Mouse (Mus musculus): ENCODE results near the gene Cyb5b. TPM values are rescaled to one million over a fixed set of nuclear protein-coding genes. Genes with fewer than 3 reads are reported as not detected.
"Not testable (repeated sequence)": the region's sequence is repeated elsewhere in the genome, so short reads cannot be mapped to it uniquely, and the experiment has no call there.

Cyb5b gene
- total RNA-seq, 2 experiments from 2014 or later: 98.3 to 99.8 TPM

DNA sequence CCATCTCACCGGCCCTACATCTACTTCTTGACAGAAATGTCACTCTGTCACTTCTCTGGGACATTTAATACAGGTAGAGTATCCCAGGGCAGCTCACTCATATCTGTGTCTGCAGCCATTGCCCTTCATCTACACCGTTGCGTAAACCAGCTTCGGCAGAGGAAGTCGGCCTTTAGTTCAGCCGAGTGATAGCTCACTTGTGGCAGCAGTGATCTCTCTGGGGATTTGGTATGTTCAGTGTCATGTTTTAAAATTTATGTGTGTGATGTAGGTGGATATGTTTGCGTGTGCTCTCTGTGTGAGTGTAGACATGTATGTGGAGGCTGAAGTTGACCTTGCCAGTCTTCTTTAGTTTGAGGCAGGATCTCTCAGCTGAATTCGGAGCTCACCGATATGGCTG is 15.3 kb downstream of the Cyb5b start:
- intact Hi-C loops (cut with DNase I): no loop called here
- DNase-seq: no peak

DNA sequence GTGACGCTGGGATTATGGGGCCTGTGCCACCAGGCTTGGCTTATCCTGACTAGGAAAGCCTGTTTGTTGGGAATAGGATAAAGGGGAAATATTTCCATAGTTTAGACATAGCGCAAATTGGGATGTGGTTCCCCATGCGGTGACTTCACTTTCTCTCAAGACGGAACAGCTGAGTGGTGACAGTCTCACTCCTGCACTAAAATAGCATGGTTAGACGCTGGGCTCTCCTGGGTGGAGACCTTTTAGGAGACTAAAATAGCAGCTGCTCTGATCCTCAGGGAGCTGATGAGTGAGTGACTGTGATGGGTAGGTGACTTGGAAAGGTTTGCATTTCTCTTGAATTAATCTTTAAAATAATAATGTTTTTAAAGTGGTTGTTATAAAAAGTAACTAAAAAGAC is 17.4 kb downstream of the Cyb5b start:
- intact Hi-C loops (cut with DNase I): no loop called here
- no peak for DNase-seq

DNA sequence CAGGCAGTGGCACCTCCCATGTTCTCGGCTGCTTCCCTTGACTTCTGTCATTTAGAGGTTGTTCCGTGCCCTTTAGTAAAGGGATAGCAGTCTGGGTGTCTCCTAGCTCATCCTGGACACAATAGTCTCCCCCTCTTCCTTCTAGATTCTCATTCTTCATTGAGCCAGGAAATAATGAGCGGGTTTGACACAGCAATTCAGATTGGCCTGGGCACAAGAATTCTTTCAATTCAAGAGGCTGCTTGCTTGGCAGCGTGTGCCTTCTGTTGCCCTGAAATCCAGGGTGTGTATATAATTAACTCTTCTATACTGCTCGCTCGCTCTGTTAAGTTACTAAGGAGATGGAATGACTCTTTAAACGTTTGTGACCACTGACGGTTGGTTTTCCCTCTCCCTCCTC is 21.7 kb downstream of the Cyb5b start:
- no peak for DNase-seq
- intact Hi-C loops (cut with DNase I): loop anchor here (10.0 kb wide), 1 partner anchor 153 kb away; no protein-coding TSS in a partner anchor

DNA sequence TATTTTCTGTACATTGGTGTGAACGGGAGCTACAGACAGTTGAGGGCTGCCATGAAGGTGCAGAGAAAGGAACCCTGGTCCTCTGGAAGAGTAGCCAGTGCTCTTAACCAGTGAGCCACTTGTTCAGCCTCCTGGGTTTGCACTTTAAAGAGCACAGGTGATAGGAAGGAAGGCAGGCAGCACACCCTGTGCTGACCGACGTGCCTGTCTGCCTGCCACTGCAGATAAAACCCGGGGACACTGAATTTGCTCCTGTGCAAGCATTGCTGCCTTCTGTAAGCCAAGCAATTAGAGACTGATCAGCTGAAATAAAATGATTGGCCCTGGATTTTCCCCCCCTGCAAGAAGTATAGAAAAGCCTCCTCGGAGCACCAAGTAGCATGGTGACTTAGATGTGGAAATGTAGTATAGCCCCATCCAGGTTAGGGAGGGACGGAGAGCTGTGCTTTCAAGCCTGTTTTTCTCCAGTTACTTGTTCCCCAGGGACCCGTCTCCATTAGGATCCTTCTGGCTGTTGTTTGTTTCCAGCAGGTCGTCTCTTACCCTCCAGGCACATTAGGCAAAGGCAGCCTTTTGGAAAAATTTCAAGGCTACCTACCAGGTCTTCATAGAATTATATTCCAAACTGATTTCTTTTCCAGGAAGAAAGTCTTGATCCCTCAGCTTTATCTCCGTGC is 22.7 kb downstream of the Cyb5b start:
- intact Hi-C loops (cut with DNase I): loop anchor here (10.0 kb wide), 1 partner anchor 152 kb away; no protein-coding TSS in a partner anchor
- DNase-seq: no peak

DNA sequence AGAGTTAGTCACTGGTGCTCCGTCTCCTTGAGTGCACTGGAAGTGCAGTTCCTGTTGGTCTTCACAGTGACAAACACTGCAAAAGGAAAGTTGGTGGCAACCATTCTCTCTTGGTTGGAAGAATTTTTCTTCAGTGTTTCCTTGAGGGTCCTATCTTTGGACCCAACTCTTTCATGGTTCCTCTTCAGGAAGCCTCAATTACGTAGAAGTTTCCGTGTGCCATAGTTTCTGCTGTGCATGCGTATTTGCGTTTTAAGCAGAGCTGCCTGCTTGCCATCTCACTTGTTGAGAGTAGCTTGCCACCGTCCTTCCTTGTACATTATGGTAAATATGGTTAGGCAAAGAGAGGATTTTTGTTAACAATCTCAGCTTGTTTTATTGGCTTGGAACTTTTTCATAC is 30.7 kb downstream of the Cyb5b start:
- DNase-seq: no peak
- intact Hi-C loops (cut with DNase I): no loop called here

DNA sequence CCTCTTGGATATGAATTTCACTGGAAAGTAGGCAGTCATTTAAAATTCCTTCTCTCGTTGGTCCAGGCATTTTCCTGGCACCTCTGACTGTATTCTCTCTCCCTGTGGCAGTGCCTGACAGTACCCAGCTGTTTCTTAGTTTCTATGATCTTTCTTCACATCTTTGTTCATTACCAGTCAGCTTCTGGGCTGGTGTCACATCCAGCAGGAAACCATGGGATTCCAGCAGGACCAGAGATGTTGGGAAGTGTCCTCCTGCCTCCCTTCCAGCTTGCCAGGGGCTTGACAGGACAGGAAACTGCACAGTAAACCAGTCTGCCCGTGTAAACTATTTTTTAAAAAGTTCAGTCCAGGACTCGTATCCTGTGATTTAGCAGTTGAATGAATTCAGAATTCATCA is 34.6 kb downstream of the Cyb5b start:
- intact Hi-C loops (cut with DNase I): no loop called here
- no peak for DNase-seq

DNA sequence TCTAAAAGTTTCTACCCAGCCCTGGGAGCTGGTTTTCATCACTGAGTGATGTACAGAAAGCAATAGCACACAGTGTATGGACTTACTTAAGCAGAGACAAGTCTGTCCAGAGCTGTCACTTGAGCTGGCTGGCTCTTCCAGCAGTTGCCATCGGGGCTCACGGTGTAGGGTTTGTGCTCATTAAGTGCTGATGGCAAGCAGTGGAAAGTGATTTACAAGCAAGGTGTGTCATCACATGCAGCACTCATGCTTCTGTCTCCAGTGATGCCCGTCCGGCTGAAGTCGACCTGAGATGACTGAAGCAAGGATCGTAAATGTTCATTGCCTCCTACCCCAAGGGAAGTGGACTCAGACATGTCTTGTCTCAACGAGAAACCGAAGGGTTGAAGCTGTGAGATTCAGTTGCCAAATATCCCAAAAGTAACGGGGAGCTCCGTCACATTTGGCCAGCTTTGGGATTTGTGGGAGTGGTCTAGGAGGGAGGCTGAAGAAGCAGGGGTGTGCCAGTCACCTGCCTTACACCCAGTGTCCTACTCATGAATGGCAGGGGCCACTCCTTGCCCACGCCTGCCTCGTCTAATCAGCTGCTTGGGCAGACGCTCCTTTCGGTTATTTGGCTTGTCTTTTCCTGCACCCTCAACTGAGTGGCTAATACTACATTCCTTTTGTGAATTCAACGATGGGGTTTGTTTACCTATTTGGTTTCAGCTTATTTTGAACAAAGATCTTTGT is 36.4 kb downstream of the Cyb5b start:
- intact Hi-C loops (cut with DNase I): no loop called here
- no peak for DNase-seq

DNA sequence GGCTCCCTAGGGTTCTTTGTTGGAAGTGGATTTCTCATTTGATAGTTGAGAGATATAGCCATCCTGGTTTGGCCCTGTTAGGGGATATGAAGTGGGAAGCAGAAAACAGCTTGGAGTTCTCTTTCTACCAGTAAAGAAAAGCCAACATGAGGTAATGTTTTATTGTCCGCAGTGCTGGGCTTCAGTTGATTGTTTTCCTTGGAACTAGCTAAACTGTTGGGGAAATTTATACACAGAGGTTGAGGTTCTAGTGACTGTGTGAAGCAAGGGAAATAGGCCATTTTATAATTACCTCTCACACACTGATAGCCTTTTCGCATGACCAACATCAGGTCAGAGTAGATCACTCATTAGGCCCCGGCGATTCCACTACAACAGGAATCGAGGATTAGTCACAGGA is 37.2 kb downstream of the Cyb5b start:
- intact Hi-C loops (cut with DNase I): no loop called here
- DNase-seq: no peak

DNA sequence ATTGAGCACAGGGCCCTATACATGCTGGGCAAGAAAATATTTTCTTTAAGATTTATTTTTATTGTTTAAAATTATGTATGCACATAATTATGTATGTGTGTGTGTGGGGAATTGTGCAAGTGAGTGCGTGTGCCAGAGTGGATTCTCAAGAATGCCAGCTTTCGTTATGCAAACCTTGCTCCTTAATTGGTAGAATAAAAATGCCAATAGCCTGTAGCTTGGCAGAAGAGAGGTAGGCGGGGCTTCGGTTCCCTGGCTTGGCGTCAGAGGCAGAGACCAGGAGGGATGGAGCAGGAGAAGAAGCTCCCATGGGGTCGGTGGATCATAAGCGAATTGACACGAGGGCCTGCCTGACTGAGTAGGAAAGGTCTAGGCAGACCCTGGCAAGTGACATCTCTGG is 42.2 kb downstream of the Cyb5b start:
- peak; percentile 46 for DNase-seq
- intact Hi-C loops (cut with DNase I): no loop called here

DNA sequence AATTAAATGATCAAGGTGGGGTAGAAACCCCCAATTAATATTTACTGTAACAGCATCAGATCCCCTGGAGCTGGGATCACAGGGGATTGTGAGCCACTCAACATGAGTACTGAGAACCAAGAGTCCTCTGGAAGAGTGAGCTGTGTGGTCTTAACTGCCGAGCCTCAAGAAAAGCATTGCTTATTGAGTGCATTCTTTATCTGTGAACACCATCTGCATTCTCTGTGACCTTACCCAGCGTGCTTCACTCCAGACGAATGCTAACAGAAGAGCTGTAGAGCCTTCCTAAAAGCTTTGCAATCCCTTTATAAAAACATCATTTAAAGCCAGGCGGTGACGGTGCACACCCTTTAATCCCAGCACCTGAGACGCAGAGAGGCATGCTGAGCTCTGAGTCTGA is 42.9 kb downstream of the Cyb5b start:
- DNase-seq: no peak
- intact Hi-C loops (cut with DNase I): no loop called here

DNA sequence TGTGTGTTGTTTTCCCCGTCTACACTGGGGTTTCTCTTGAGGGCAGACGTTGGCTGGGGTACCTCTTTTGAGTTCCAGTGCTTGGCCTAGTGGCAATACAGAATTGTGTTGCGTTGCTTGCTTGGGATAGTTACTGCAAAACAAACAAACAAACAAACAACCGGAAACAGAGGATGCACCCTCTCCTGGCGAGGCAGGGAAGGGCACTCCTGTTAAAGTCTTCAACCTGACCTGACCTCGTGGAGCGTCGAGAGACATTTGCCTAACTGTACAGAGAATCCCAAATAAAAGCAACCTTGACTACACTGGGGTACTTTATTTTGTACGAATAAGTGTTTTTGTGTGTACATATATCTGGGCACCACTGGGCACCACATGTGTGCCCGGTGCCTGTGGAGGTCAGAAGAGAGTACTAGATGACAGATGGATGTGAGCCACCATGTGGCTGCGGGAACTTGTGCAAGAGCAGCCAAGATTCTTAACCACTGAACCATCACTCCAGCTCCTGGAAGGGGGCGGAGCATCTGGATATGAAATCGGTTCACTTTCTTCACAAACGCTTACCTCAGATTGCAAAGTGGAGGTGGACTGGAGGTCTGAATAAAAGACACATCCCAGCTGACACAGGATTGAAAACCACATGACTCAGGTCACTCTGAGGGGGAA is 44.5 kb downstream of the Cyb5b start:
- intact Hi-C loops (cut with DNase I): no loop called here
- DNase-seq: no peak

DNA sequence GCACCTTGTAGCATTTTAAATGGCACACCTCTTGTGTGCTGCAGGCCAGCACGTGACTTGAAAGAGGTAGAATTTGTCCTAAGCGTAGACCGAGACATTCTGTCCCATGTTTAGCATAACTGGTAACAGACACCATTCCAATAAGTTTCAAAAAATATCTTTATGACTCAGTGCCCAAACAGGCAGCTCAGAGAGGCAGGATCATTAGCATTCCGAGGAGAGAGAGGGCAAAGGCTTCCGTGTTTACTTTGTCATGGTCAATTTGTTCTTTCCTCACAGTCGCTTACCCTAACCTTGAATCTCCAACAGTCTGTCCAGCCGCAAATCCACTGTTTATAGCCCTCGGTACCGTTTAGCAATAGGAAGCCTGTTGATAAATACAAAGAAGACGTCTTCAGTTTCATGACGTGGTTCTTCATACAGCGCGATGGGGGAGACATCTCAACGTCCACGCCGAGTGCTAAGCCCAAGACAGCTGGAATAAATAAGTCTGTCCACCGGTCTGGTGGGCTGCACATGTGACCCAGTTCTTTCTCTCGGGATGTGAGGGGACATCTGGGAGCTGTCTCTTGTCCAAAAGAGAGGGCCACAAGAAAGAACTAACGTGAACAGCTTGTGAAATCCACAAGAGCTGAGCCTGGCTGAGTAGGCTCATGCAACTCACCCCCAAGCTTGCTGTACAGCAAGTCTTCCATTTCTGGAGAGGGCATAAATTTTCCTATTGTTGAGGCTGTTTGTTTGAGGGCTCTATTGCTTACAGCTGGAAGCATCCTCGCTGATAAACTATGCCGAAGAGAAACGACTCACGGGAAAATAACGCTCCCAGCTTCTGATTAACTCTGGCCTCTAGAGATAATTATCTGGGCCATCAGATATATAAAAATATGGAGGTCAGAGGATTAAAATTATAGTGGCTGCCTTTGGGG is 47.7 kb downstream of the Cyb5b start:
- intact Hi-C loops (cut with DNase I): no loop called here
- DNase-seq: no peak

DNA sequence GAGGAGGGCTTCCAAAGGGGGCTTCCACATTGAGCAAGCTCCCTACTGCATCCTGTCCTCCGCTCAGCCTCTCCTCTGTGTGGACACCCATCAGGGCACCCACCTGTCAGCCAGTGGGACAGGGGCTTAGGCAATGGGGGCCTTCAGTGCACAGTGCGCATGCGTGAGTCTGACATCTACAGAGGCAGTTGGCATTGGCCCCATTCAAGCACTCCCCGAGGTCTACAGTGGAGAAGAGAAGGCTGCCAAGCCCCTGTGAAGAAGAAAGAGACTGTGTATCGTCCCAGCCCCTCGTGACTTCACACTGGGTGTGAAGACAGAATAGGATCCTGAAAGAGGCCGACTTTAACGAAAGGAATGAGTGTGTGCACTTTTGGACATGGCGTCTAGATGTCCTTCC is 54.7 kb downstream of the Cyb5b start:
- peak; percentile 70 for DNase-seq

DNA sequence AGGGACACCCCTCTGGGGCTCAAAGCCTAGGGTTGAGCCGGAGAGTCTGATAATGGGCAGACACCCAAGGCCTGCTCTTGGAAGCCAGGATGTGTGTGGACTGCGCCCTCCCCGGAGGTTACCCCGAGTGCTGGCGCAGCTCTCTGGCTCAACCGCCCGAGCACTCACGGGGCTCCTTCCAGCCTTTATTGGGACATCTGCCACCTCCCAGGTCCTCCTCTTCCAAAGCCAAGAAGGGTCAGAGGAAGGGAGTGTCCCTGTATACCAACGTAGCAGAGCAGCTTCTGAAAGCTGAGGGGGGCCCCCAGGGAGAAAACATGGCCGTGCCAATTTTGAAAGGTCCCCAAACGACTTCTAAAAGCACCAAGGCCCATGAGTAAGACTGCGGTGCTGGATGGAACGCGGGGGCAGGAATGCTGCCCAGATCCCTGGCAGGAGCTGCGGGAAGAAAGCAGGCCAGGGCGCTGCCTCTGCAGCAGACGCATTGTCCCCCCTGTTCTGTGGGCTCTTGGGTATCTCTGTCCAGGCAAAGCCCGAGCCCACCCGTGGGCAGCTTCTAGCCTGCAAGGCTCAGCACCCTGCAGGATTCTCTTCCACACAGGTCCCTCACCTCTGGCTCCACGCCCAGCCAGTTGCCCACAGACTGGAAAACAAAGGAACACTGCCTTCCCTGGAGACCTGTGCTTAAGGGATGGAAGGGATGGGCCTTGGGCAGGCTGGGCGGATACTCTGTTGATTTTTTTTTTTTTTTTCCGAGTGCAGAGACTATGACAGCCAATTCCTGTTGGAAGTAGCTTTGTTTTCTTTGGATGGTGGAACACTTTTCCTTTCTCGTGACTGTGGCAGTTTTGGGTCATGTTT is 55.5 kb downstream of the Cyb5b start:
- peak; percentile 84 for DNase-seq
- intact Hi-C loops (cut with DNase I): no loop called here

More for the DNA sequence above, 54.7 kb downstream of the Cyb5b start:
- intact Hi-C loops (cut with DNase I): no loop called here

DNA sequence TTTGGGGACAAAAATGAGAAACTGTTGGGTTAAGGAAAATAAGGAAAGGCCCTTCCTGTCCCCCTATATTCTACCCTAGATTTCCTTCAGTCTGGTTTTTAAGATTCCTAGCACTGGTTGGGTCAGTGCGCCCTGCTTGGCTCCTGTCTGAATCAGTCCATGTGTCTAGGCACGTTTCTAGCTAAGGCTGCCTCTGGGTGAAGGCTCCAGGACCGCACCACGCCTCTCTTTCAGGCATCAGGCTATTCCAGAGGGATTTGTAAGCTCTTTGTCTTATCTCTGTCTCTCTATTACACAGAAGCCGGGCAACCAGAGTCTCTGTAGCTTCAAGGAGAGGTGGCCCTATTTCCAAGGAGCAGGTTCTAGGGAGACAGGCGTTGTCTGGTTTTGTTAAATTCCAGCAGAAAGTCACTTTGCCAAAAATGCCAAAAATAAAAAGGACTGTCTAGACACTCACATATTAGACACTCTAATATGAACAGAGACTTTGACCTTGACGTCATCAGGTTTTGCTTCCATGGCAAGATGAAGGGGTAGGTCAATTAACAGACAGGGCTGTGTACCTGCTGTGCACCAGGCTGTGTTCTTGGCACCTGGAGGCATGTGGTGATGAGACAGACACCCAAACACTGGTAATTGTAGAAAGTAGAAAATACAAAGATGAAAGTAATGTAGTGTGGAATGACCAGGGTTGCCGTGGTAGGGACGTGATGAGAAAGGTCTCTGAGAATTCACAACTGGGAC is 56.5 kb downstream of the Cyb5b start:
- intact Hi-C loops (cut with DNase I): no loop called here
- DNase-seq: peak; percentile 9

DNA sequence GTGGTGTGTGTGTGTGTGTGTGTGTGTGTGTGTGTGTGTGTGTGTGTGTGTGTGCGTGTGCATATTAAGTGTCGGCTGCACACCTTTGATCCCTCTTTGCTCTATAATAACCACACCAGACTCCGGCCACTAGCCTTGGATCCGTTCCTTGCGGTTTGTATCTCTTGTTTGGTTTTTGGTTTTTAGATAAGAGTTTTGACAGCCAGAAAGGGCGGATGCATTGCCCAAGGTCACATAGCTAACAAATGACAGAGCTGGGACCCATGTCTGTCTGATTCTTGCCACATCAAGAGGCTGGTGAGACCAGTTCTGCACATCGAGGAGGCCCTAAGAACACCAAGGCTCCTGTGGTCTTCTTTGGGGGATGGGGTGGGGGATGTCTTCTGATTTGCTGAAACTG is 58.7 kb downstream of the Cyb5b start:
- no peak for DNase-seq
- intact Hi-C loops (cut with DNase I): no loop called here

DNA sequence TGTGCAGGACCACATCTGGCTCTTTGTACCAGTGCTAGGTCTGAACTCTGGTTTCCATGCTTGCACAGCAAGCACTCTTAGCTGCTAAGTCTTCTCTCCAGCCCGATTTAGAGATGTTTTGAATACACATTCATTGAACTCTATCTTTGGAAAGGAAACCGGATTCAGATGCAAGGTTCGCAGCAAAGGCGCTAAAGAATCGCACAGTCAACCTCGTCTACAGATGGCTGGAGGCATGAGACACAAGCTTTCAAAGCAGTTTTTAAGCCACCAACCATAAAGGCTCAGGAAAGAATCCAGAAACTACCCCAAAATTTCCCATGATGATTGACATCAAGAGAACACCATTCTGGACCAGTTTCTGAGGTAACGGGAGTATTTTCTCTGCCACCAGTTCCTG is 61.6 kb downstream of the Cyb5b start:
- intact Hi-C loops (cut with DNase I): no loop called here
- no peak for DNase-seq

DNA sequence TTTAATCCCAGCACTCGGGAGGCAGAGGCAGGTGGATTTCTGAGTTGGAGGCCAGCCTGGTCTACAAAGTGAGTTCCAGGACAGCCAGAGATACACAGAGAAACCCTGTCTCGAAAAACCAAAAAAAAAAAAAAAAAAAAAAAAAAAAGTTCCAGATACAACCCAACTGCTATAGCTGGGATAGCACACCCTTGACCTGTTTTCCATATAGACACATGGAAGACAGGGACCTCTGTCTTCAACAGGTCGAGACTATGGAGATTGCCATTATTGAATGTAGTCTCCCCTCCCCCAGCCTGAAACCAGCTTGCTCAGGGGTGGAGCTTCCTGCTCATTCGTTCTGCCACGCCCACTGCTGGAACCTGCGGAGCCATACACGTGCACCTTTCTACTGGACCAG is 66.8 kb downstream of the Cyb5b start:
- intact Hi-C loops (cut with DNase I); DNase-seq: not testable (repeated sequence)

DNA sequence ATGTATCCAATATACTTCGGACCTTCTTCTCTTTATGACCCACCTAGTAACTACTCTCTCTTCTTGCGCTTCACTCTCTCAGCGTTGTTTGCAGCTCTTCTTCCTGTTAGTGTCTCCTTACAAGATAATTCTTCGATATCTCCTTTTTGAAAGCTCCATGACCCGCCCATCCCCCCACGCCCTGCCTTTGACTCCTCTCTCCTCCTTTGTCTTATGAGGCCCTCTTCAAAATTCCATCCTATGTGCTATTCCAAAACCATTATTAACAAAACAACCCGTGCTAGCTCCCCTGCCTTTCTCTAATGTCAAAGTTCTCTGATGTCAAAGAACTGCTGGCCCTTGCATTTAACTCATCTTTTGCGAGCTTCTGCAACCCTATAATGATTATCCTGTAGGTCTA is 67.7 kb downstream of the Cyb5b start:
- intact Hi-C loops (cut with DNase I): no loop called here
- DNase-seq: no peak

Data from left cerebral cortex, postnatal 4 days (tissue).